Comparison of ENCODE assay signal across 10 mouse cellular contexts in genomic region chr6:118876204-118876603, GRCm38 (mm10).
DNase-seq lines count a peak whose midpoint lies in the region; ATAC-seq and TF ChIP-seq lines count a peak whose summit lies in the region.
"Had no signal": no experiment of that assay in that cellular context is flagged by ENCODE, and none has a peak within 500 bp of the region (broad histone marks: within the 10 kb centered on the region; RNA-seq: fewer than 3 reads in every experiment).

No protein-coding gene starts in this region.

- 0 out of 2 replicates have a peak, but pooled peaks cover 2% of the 10 kb centered on the region for H3K4me1 ChIP-seq in lung, embryonic 14.5 days (ENCODE audit: insufficient read depth)
- no peaks in the 10 kb centered on the region for H3K4me1 ChIP-seq in lung, postnatal 0 days (ENCODE audit: insufficient read depth, low read depth, low read length)
- H3K4me1 ChIP-seq: liver, embryonic 12.5 days had no signal

- no peak for ATAC-seq in lung, embryonic 14.5 days (ENCODE audit: insufficient read depth)
- ATAC-seq in lung, postnatal 0 days, result no peak
- ATAC-seq in megakaryocyte-erythroid progenitor cell, adult 5-6 weeks (replicated peaks; ENCODE audit: low FRiP score, low TSS enrichment, poor library complexity, severe bottlenecking), result no peak
- ATAC-seq: liver, embryonic 12.5 days had no signal

- H3K27ac ChIP-seq in lung, embryonic 14.5 days (ENCODE audit: low read depth), result no peak overlapping the region
- H3K27ac ChIP-seq in lung, postnatal 0 days (ENCODE audit: low read length), result no peak overlapping the region
- no peak overlapping the region for H3K27ac ChIP-seq in left cerebral cortex, adult 2 months
- H3K27ac ChIP-seq: hindbrain, embryonic 14.5 days; liver, embryonic 12.5 days had no signal

- TF ChIP-seq EP300 in lung, postnatal 0 days (IDR thresholded peaks at IDR 0.05), result no peak

- no peaks in the 10 kb centered on the region for H3K9me3 ChIP-seq in lung, embryonic 14.5 days (ENCODE audit: low read depth, low read length)
- H3K9me3 ChIP-seq in lung, postnatal 0 days (ENCODE audit: low read length), result no peaks in the 10 kb centered on the region
- H3K9me3 ChIP-seq: liver, embryonic 12.5 days had no signal

- H3K36me3 ChIP-seq in lung, embryonic 14.5 days (ENCODE audit: insufficient read depth), result no peaks in the 10 kb centered on the region
- no peaks in the 10 kb centered on the region for H3K36me3 ChIP-seq in lung, postnatal 0 days (ENCODE audit: insufficient read depth, low read length)
- H3K36me3 ChIP-seq: liver, embryonic 12.5 days had no signal

- DNase-seq in lung, embryonic 14.5 days, result peak; percentile 61
- no peak for DNase-seq in lung, postnatal 0 days (ENCODE audit: low spot score)
- peak; percentile 79 for DNase-seq in adrenal gland, postnatal 25 days
- DNase-seq in heart, postnatal 10 days, result peak; percentile 80 to 85
- DNase-seq in skeletal muscle tissue, adult 2 months (ENCODE audit: low read depth, low spot score), result peak; percentile 36
- DNase-seq in left cerebral cortex, adult 2 months (ENCODE audit: extremely low spot score in 1 of 2, low spot score in 2 of 2), result no peak
- no peak for DNase-seq in cerebellum, adult 18-20 months

- intact Hi-C loops in heart, postnatal 10 days (cut with DNase I), result no loop called here
- intact Hi-C loops in left cerebral cortex, adult 2 months (cut with DNase I), result no loop called here

- no peak overlapping the region for H3K9ac ChIP-seq in lung, embryonic 14.5 days
- no peak overlapping the region for H3K9ac ChIP-seq in lung, postnatal 0 days (replicated peaks; ENCODE audit: low read depth)
- H3K9ac ChIP-seq: hindbrain, embryonic 14.5 days; liver, embryonic 12.5 days had no signal

- 28% methylated on average over 2 of the region's 2 CpGs for WGBS in lung, embryonic 14.5 days
- WGBS in lung, postnatal 0 days, result 29% methylated on average over 2 of the region's 2 CpGs

- no peak overlapping the region for H3K4me3 ChIP-seq in lung, embryonic 14.5 days (ENCODE audit: low read depth, low read length)
- H3K4me3 ChIP-seq in lung, postnatal 0 days (ENCODE audit: low read depth, low read length), result no peak overlapping the region
- H3K4me3 ChIP-seq in left cerebral cortex, adult 2 months, result no peak overlapping the region
- H3K4me3 ChIP-seq: liver, embryonic 12.5 days had no signal

- no peak overlapping the region for H3K4me2 ChIP-seq in lung, embryonic 14.5 days
- H3K4me2 ChIP-seq in lung, postnatal 0 days (replicated peaks; ENCODE audit: low read depth, low read length), result no peak overlapping the region
- H3K4me2 ChIP-seq: hindbrain, embryonic 14.5 days; liver, embryonic 12.5 days had no signal

- TF ChIP-seq CTCF in lung, embryonic 14.5 days (IDR thresholded peaks at IDR 0.05; ENCODE audit: low read depth), result no peak
- no peak for TF ChIP-seq CTCF in lung, postnatal 0 days (IDR thresholded peaks at IDR 0.05)
- TF ChIP-seq CTCF in left cerebral cortex, adult 2 months (IDR thresholded peaks at IDR 0.05), result no peak

- H3K27me3 ChIP-seq in lung, embryonic 14.5 days (ENCODE audit: insufficient read depth, low read length), result no peaks in the 10 kb centered on the region
- H3K27me3 ChIP-seq in lung, postnatal 0 days (replicated peaks; ENCODE audit: insufficient read depth, low read length), result no peaks in the 10 kb centered on the region

Comparison
In these comparisons a context has a peak if more than half of its experiments do, and no peak if none do; other contexts are left out.
1. DNase-seq: peak in lung, embryonic 14.5 days (single experiment), adrenal gland, postnatal 25 days (single experiment), heart, postnatal 10 days (2 of 2) and skeletal muscle tissue, adult 2 months (single experiment); none in lung, postnatal 0 days (single experiment), left cerebral cortex, adult 2 months (0 of 2) and cerebellum, adult 18-20 months (0 of 2).